Mouse (Mus musculus) ES-Bruce4 (cell line): Measurements from ENCODE around the gene Ulk2.

Experiments
- CTCF ChIP-seq: IDR thresholded peaks from one replicate; pipeline ENCODE4 v1.8.1; 2011; ENCODE audit warnings: low read depth, low read length
- EP300 ChIP-seq: IDR thresholded peaks from 2 replicates; pipeline ENCODE4 v1.6.1; 2011; ENCODE audit warnings: low read depth, low read length; ENCODE audit not compliant: insufficient read depth
- POLR2A ChIP-seq: IDR thresholded peaks from one replicate; pipeline ENCODE4 v1.8.1; 2011; ENCODE audit warnings: low read length; ENCODE audit not compliant: insufficient read depth

DNA sequence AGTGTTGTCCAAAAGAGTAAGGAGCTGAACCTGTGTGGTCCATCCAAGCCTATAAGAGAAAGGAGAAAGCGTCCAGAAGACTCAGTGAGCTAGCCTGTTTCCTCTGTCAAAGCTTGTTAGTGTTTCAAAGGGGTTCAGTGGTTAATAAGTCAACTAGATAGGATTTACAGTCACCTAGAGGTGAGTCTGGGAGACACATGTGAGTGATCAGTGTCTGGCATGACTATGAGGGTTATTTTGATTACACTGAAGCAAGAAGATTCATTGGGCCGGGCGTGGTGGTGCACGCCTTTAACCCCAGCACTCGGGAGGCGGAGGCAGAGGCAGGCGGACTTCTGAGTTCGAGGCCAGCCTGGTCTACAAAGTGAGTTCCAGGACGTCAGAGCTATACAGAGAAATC is 109.1 kb downstream of the Ulk2 start:
- TF ChIP-seq CTCF (no peak), EP300 (no peak), POLR2A (no peak)
